Mouse (Mus musculus) heart, postnatal 25 days (tissue): ENCODE measurements at regions not wholly inside any gene's neighbourhood (a gene's known extent, or its start where the extent isn't known, plus 50 kb on each side); places are given as distances from the start of the nearest gene placed in this dataset.
"Not testable (repeated sequence)": the region's sequence is repeated elsewhere in the genome, so short reads cannot be mapped to it uniquely, and the experiment has no call there.

ENCODE experiments used
- DNase-seq: peaks from one replicate; pipeline ENCODE4 v3.0.0; 2022; ENCODE audit warnings: low spot score
- intact Hi-C: fragments of 180-260 bp; cut with DNase I; formaldehyde crosslinking; loops from one replicate; pipeline ENCODE4 v1.15.1; 2025

DNA sequence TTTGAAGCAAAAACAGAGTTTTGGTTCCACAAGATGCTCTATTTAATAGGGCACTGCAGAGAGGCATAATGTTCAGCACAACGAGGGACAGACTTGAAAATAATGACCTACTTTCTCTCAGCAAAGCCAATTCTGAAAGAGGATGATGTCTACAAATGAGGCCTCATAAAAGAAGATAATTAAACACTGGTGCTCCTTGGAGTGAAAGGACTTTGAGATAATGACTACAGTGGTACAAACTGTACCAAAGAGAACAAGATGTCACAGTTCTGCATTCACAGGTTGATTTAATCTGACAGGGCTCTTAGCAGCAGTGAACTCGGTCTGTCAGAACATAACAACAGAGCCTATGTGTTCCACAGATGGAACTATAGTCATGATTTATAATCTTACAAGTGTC, 305.4 kb downstream of the Hdgfl1 start:
- intact Hi-C loops, result no loop called here
- DNase-seq, result no peak

- no peak for DNase-seq
- intact Hi-C loops, result no loop called here
Observed at GRCm38 (mm10) chr13:26464096-26464495, 305.9 kb downstream of the Hdgfl1 start.

DNA sequence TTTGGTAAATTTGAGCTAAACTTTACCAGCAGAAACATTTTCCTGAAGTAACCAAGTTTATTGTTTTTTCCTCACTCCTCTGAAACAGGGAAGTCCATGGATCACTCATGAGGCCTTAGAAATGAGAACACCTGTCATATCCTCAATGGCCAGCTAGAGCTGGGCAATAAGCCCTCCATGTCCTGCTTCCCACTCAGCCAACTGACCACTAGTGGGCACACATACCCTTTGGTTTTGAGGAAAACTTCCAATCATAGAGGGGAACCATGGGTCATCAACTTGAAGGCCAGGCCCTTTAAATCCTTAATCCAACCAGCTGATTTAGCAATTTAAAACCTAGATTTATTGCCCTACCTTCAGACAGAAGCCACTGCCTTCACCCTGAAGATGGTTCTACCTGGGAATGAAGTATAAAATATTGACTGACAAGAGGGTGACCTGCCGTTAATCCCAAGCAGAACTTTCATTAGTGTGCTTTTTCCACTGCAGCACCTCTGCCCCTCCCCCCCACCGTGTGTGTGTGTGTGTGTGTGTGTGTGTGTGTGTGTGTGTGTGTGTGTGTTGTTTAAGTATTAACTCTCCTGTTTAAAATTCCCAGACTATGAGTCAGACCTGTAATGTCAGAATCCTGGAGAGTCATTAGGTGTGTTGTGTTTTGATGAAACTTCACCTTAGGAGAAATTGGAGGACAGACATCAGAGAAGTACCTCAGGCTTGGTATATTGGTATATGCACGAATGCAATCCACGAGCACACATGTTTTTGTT, 312.3 kb downstream of the Hdgfl1 start:
- intact Hi-C loops, result no loop called here
- no peak for DNase-seq

DNA sequence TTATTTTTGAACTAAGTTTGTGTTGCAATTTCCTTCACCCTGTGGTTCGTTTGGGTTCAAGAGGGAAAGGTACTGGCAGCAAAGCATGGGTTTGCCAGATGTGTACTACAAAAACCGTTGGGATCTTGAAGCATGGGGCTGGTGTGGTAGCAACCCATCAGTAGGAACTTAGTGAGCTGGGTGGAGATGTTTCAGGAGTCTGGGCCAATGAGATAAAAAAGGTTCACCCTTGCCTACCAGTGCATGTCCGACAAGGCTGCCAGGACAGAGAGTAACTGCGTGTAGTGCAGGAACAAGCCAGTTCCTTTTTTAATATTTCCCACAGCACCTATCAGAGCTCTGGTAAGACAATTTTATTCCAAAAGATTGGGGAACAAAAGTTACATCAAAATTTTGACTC, 343.3 kb downstream of the Hdgfl1 start:
- no peak for DNase-seq
- intact Hi-C loops, result no loop called here

DNA sequence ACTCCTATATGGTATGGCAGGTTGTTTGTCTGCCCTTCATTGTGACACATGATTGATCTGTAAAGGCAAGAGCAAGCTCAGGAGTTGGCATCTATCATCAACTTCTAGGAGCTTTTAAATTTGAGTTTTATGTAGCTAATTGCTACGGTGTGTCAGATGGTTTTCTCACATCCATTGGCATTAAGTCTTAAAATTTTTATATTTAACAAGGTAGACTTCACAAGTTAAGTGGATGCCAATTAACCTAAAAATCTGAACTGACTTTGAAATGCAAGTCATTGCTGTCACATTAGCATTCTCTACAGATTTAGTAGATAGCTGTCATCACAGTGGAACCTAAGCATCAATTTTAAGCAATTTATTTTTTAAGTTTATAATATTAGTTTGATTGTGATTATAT, 345.5 kb downstream of the Hdgfl1 start:
- DNase-seq, result no peak
- intact Hi-C loops, result no loop called here

DNA sequence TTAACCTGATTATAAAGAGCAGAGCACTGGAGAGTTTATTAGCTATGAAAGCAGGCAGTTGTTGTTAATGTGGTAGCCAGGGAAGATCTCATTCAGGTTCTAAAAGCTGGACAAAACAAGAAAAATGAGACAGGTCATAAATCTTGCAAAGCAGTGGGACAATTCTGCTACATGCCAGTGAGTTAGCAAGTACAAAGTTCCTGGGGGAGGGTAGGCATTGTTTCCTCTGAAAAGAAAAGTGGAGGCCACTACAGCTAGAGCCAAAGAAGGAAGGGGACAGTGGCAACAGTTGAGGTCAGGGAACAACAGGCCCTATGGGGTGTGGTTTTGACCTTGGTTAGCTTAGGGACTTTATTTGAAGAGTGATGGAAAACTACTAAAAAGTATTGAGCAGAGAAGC, 364.2 kb downstream of the Hdgfl1 start:
- intact Hi-C loops, result no loop called here
- no peak for DNase-seq

GRCm38 (mm10) chr13:26404707-26405106, 365.3 kb downstream of the Hdgfl1 start:
- intact Hi-C loops, result no loop called here
- no peak for DNase-seq

DNA sequence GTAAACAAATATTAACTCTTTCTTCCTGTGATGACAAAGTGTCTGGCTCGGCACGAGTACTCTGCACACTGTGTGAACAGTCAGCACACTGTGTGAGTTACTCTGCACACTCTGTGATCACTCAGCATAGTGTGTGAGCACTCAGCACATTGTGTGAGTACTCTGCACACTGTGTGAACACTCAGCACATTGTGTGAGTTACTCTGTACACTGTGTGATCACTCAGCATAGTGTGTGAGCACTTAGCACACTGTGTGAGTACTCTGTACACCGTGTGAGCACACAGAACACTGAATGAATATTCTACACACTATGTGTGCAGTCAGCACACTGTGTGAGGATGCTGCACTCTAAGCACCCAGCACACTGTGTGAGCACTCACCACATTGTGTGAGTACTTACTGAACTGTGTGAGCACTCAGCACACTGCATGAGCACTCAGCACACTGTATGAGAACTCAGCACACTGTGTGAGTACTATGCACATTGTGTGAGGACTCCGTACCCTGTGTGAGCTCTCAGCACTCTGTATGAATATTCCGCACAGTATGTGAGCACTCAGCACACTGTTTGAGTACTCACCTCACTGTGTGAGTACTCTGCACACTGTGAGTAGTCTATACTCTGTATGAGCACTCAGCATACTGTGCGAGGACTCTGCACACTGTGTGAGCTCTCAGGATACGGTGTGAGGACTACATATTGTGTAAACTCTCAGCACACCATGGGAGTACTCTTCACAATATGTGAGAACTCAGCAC, 381.9 kb downstream of the Hdgfl1 start:
- no peak for DNase-seq
- intact Hi-C loops, result no loop called here

DNA sequence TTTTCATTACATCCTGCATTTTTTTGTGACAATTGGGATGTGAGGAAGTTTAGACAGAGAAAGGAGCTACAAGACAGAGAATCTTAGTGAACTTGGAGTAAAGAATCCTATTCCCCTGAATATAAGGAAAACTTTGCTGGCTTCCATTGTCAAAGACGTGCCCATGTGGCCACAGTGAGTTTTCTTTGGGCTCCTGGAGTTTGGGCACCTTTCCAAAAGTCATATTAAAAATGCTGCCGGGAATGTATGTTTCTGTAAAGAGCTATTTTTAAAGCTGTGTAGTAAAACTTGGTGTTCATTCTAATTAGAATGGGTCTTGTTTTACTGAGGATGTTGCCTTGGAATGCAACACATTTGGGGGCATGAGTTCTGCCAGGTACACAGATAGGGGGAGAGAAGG, 387.3 kb downstream of the Hdgfl1 start:
- intact Hi-C loops, result no loop called here
- no peak for DNase-seq

DNA sequence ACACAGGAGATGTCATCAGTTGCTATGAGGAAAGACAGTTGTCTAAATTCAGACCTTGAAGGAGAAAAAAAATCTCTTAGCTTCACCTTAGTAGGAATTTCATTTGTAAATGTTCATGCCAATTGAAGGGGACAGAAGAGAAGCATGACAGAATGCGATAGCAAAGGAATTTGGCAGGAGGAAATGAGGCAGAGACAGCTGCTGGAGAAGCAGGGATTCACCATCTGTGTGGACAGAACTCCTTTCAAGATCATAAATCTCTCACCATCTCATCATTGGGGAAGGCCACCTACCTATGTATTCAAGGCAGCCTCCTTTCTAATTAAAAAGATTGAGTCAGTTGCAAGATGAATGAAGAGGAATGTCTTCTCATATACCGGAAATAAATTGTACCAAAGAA, 387.8 kb downstream of the Hdgfl1 start:
- intact Hi-C loops, result no loop called here
- no peak for DNase-seq

DNA sequence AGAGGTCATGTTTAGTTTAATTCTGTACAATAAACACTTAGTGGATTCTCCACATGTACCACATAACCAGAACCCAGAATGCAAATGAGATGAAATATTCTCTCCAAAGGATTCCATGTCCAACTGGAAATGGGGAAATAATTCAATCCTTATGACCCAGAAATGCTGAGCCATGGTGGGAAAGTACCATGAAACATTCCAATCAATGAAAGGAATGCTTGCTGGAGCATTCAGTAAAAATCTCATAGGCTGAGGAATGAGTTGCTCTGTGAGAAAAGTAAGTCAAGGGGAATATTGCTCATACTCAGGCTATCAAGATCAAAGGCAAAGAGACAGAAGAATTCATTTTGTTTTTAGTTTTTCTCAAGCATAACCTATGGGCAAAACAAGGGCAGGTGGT, 394.4 kb downstream of the Hdgfl1 start:
- DNase-seq, result no peak
- intact Hi-C loops, result no loop called here

- intact Hi-C loops, DNase-seq: not testable (repeated sequence)
Observed at GRCm38 (mm10) chr13:26365911-26366310, 404.1 kb downstream of the Hdgfl1 start.

DNA sequence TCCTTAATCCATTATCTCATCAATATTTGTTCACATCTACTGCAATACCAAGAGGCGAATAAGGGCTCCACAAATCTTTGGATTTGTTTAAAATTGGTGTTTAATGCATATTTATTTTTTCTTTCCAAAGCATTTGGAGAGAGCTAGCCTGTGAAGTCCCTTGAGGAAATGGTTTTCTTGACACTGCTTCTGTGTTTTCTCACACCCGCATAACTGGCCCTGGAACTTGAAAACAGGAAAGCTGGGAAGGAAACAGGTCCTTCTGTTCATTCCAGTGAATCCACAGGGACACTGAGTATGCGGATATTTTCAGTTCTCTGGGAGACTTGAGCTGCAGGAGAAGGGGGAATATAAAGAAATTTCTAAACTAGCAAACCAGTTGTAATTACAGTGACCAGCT, 413.6 kb downstream of the Hdgfl1 start:
- intact Hi-C loops, result no loop called here
- DNase-seq, result no peak

GRCm38 (mm10) chr13:26354421-26354820, 415.5 kb downstream of the Hdgfl1 start:
- intact Hi-C loops, result no loop called here
- no peak for DNase-seq

- DNase-seq, result no peak
- intact Hi-C loops, result no loop called here
Observed at GRCm38 (mm10) chr13:26350510-26350909, 419.5 kb downstream of the Hdgfl1 start.

DNA sequence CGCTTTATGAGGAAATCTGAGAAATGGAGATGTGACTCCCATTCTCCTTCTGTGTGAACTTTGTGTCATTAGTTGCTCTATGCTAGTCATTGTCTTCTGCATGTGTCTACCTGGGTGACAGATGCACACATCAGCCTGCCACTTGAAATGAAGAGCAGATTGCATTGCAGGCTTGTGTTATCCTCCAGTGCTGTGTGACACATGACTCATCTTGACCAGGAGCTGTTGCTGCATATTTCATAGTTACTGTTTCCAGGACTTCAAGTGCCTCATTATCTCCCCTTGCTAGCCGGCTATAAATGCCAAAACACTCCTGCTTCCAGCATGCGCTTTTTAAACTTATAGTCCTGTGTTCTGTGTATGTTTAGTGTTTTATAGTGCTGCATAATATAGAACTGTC, 431.2 kb downstream of the Hdgfl1 start:
- DNase-seq, result no peak
- intact Hi-C loops, result no loop called here

DNA sequence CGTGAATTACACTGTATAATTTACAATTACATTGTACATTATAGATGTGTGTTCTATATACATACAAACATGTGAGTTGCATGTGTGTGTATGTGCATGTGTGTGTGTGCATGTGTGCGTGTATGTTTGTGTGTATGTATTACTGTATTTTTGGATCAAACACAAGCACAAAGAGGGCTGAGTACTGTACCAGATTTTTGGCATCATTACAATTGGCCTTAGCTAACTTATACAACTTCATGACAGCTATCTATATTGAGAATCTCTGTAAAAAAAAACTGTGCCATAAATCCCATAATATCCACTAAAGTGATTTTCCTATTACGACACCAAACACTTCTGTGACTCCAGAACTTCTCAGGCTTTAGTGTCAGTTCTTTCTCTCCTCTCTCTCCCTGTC, 444.9 kb downstream of the Hdgfl1 start:
- intact Hi-C loops, result no loop called here
- DNase-seq, result no peak

GRCm38 (mm10) chr13:26324633-26325032, 445.3 kb downstream of the Hdgfl1 start:
- intact Hi-C loops, result no loop called here
- no peak for DNase-seq

DNA sequence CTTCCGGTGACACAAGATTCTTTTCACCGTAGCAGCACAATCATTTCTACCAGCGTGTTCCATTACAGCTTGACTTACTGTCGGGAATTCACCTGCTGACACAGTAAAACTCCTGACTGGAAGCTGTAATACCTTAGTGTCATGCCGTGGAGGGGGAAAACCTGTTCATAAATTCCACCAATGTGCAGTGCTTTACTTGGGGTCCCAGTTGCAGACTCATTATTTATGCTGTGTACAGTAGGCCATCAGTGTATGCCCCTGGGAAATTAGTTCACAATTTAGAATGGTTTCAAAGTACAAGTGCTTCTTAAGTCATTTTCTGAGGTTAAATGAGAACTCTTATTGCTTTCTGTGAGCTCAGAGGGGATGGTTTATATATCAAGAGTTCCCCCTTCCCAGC, 451.4 kb downstream of the Hdgfl1 start:
- no peak for DNase-seq
- intact Hi-C loops, result no loop called here

GRCm38 (mm10) chr13:26312246-26313010, 457.5 kb downstream of the Hdgfl1 start:
- intact Hi-C loops, result no loop called here
- DNase-seq, result no peak

- intact Hi-C loops, result no loop called here
- DNase-seq, result no peak
Observed at GRCm38 (mm10) chr13:26284073-26284444, 485.9 kb downstream of the Hdgfl1 start.
